Mouse (Mus musculus) thymus, postnatal 10 days (tissue): ENCODE measurements around the gene Tgfbr1.
"Not testable (repeated sequence)": the region's sequence is repeated elsewhere in the genome, so short reads cannot be mapped to it uniquely, and the experiment has no call there.

Source experiments
- DNase-seq, 2 experiments: peaks; one replicate each; pipeline ENCODE4 v3.0.0; 2021; ENCODE audit warnings: low spot score in 2 of 2

Gene Tgfbr1

DNA sequence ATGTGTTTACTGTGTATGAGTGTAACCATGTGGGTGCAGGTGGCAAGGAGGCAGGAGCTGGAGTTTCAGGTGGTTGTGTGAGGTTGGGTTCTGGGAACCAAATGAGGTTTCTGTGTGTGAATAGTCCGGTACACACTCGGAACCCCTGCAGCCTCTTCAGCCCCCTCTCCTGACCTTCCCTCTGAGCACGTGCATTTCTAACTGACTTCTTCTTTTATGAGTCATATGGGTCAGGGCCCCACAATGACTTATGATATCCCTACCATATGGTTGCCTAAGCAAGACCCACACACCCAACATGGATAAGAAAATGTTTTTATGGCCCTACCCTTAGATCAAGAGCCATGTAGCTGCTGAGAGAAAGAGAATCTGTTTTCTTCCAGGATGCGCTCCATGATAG, 6.0 kb upstream of the Tgfbr1 start:
- no peak for DNase-seq

DNA sequence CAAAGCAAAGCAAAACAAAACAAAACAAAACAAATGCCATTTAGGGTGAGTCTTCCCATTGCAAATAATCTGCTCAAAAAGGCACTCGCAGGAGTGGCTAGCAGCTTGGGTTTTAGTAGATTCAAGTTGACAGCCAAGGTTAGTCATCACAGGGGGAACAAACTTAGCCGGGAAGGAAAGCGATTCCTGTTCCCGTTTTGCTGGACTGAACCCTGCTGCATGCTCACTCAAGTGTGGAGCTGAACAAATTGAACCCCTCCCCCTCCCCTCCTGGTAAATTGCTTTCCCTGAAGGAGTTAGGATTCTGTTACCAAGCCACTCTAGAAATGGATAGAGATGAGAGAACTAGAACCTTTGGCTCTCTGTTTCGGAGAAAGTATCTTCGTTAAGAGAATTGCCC, 3.3 kb upstream of the Tgfbr1 start:
- no peak for DNase-seq

DNA sequence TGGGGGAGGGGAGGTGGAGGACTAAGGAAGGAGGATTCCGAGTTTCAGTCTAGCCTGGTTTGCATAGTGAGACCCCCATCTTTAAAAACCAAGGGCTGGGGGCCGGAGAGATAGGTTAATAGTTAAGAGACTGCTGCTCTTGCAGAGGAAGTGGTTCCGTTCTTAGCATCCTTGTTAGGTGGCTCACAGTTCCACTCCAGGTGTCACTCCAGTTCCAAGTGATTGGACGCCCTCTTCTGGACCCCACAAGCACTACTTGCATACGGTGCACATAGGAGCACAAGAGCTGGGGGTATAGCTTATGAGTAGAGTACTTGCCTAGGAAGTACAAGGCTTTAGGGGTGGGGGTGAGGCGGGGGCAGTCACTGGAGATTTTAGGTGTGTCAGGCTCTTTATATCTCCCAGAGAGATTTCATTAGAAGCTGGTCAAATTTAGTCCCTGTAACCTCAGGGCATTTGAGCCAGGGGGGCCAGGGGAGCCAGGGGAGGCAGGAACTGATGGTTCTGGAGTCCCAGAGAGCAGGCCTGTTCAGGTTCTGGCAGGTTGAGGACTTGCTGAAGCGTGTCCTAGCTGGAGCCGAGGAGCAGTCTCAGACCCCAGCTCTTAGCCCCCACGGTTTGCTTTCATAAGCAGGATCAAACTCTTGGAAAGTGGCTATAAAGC, 1.5 kb upstream of the Tgfbr1 start:
- peak; percentile 81 to 86 for DNase-seq

DNA sequence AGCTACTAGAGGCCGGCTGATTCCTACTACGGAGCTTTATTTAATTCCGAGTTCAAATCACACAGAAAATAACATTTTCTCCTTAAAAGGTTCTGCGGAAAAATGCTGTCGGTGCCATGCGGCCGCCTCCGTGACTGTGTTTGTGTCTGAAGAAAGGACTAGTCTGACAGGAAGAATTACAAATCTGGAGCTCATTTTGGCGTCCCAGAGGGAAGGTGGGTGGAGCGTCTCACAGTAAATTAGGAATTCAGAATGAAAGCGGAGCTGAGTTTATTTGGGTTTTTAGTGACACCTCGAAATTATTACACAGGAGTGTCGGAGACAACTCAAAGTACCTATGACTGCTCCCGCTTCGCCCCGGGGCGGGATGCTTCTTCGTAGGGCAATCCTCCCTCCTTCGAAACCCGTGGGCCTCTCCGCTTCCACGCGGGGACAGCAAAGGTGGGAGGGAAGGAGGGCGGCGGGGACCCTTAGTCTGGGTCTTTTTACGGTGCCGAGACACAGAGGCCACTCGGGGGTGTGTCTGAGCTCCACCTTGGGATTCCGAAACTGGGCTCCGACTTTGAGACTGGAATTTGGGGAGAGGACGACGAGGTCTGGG, 861 bp upstream of the Tgfbr1 start:
- DNase-seq, result peak; percentile 58

DNA sequence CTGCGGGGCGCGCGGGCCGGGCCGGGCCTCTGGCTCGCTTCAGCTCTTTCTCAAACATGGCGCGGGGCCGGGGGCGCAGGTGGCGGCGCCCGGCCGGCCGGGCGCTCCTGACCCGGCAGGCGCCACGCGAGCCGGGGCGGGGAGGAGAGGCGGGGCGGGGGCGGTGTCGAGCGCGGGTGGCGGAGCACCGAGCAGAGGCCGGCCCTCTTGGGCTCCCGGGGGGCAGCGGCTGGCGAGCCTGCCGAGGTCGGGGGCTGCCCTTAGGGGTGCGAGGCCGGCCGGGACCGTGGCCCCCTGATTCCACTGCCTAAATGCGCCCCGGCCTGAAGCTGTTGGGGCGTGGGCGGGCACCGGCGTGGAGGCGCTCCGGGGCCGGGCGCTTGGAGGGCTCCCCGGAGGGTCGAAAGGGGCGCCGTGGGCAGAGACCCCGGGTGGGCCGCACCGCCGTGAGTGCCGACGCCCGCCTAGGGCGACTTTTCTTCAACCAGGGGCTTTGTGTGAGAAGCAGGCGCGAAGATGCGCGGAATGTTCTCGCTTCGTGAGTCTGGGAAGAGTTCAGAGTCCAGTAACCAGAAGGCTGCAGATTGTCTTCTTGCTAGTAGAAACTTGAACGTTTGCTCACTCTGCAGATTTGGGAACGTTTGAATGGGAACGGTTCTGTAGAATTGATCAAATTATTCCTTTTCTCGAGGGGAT, 542 bp downstream of the Tgfbr1 start:
- peak; percentile 43 to 44 for DNase-seq

DNA sequence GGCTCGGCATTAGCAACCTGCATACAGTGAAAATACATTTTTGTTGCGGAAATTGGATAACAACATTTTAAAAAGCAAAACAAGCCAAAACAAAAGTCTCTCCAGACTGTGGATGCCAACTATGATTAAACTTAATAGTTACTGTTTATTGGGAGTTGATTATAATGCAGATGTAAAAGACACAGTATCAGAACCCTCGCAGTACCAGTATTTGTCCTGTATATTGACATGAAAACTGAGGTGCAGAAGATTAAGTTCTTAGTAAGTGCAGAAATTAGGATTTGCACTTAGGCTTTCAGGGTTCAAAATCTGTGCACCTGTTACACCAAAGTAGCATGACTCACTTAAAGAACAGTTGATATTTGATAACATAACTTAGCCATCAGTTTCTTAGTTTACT, 1.3 kb downstream of the Tgfbr1 start:
- DNase-seq, result no peak

DNA sequence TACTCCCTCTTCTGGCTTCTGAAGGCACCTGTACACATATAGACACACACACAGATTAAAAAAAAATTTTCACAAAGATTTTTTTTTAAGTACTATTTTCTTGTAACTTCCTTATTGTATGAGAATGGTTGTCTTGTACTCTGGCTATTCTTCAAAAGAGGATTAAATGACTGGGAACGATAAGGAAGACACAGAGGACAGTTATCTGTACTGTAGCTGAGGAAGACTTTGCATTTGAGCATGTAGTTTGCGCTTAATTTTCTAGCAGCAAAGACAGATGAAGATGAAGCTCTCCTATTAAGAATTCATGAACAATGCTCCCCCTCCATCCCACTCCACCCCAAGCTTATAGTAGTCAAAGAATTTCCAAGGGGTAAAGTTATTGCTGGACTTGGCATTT, 9.6 kb downstream of the Tgfbr1 start:
- DNase-seq, result no peak

DNA sequence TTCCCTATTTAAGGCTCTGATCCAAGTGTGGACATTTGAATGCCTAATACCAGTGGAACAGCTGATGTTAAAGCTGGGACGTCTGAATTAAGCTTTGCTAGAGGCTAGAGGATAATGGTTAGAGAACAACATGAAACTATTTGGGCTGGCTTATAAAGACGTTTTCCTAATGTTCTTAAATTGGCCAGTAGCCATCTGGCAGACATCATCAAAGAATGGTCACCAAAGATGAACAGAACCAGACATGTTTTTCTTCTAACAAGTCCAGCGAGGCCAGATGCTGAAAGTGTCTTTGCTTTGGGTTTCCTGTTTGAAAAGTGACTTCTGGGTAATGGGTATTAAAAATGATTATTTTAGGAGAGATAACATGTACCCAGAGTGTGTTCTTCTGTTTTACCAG, 10.1 kb downstream of the Tgfbr1 start:
- no peak for DNase-seq

DNA sequence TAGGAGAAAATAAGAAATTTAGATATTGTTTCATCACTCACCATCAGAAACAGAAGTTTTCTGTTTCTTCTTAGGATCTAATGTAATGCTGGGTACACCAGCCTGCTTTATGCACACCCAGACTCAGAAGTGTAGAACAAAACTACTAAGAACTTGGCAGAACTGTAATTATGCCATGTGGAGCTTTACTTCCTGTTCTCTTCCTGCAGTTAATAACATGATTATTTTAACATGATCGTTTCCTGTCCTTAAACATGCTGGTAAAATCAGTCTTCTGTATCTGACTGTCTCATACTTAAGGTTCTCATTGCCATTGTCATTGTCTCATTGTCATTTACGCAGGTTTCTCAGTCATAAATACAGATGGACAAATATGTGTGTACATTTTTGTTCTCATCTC, 15.7 kb downstream of the Tgfbr1 start:
- DNase-seq, result no peak

DNA sequence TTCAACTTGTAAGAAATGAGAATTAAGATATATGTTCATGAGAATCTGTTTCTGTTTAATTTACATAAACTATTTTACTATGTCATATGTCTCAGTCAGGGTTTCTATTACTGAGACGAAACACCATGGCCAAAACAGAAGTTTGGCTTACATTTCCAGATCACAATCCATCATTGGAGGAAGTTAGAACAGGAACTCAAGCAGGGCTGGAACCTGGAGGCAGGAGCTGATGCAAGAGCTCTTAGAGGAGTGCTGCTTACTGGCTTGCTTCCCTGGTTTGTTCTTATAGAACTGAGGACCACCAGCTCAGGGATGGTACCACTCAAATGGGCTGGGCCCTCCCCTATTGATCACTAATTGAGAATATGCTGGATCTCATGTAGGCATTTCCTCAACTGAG, 25.7 kb downstream of the Tgfbr1 start:
- no peak for DNase-seq

DNA sequence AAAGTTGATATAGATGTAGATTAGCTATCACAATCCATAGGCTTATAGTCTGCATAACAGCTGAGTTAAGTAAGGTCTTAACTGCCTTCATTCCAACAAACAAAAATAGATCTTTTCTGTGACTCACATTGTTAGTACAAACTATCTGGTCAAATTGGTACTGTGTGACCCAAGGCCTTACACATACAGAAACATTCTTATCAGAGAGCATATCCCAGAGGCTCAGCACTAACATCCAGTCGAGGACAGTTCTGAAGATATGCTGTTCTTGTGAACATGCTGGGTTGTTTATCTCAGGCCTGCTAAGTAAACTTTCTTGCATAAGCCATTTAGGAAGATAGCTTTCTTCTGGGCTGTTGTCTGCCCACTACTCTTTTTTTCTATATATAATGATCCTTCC, 29.4 kb downstream of the Tgfbr1 start:
- no peak for DNase-seq

DNA sequence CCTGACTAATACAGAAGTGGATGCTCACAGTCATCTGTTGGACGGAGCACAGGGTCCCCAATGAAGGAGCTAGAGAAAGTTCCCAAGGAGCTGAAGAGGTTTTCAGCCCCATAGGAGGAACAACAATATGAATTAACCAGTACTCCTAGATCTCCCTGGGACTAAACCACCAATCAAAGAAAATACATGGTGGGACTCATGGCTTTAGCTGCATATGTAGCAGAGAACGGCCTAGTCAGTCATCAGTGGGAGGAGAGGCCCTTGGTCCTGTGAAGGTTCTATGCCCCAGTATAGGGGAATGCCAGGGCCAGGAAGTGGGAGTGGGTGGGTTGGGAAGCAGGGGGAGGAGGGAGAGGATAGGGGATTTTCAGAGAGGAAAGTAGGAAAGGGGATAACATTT, 38.9 kb downstream of the Tgfbr1 start:
- DNase-seq, result not testable (repeated sequence)

DNA sequence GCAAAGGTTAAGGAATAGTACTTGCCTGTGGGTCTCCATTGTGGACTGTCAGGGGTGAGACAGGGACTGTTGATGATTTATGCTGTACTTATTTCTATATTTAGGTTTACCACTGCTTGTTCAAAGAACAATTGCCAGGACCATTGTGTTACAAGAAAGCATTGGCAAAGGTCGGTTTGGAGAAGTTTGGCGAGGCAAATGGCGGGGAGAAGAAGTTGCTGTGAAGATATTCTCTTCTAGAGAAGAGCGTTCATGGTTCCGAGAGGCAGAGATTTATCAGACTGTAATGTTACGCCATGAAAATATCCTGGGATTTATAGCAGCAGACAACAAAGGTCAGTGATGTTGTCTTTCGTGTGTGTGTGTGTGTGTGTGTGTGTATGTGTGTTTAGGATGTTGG, 43.2 kb downstream of the Tgfbr1 start:
- no peak for DNase-seq

DNA sequence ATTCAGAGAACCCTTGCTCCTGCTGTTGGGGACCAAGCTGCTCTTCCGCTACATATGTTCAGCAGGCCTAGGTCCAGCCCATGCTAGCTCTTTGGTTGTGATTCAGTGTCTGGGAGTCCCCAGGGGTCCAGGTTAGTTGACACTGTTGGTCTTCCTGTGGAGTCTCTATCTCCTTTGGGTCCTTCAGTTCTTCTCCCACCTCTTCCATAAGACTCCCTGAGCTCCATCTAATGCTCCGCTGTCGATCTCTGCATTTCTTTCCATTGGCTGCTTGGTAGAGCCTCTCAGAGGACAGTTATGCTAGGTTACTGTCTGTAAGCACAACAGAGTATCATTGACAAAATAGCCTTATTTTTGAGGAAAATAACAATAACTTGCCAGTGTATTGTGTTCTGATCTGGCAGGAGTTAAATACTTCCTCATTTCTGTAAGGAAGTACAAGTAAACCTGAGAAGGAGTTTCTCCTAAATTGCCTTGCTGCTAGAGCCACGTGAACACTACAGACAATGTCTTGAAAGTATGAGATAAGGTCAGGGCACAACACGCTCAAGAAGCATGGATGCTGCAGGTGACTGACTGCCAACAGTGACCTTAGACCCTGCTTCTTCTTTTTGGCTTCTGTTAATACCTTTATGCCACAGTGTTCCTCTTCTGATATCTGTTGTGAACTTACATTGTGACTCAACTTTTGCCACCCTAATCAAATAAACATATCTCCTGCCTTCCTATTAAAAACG, 45.1 kb downstream of the Tgfbr1 start:
- no peak for DNase-seq

DNA sequence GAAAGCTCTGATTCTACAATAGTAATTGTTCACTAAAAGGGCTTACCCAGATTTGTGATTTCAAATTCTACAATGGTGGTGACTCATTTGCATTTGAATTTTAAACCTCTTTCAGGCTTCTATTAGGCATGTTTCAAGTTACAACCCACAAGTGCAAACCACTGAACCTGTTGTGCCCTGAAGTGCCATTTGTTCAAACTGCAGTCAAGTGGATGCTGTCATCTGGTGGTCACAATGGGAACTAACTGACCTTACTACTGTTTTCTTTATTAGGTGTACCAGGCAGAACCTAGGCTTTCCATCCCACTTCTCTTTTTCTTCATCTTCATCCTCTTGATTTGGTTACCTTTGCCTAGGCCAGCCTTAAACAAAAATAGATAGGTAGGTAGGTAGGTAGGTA, 46.8 kb downstream of the Tgfbr1 start:
- DNase-seq, result peak in 1 of 2 experiments; percentile 18

DNA sequence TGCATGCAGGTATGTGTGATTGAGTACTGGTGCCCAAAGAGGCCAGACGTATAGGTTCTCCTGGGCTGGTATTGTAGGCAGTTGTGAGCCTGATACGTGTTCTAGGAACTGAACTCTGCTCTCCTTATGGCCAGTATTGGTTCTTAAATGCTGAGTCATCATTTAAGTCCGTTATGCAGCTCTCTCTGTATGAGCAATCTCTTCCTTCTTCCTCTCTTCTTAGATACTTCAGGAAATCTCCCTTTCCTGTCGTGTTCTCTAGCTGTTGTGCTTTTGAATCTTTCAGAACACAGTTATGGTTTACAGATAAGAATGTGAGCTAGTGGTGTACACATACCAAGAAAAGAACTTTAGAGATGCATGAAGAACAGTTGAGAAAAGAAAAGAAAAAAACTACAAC, 47.3 kb downstream of the Tgfbr1 start:
- DNase-seq, result no peak

DNA sequence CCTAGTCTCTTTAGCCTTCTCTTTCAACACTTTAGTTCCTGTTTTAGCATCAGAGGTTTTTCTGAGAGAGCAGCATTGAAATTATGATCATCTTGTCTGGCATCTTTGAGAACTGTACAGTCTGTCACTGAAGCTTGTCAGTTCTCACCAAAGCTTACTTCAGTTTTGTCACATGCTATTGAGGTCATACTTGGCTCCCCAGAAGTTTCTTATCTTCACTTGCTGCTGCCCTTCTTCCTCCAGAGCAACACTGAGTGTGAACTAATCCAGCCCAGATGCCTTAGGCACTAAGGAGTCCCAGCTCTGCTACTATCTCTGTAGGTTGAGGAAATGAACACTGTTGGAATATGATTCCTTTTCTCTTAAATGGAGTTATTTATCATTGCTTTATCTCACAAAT, 49.2 kb downstream of the Tgfbr1 start:
- DNase-seq, result no peak

DNA sequence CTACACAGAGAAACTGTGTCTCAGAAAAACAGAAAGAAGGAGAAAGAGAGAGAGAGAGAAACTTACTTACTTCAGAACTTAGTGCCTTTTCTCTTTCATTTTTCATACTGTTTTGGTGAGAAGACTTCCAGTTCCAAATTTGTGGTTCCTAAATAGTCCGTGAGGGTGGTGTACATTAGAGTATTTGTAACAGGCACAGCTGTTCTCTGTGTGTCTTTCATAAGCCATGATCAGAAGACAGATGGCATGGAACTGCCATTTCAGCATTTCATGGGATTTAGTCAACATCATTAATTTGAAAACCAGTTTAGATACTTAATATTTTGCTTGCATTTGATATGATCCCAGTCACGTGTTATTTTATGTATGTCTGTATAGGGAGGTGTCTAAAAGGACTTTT, 51.5 kb downstream of the Tgfbr1 start:
- no peak for DNase-seq

DNA sequence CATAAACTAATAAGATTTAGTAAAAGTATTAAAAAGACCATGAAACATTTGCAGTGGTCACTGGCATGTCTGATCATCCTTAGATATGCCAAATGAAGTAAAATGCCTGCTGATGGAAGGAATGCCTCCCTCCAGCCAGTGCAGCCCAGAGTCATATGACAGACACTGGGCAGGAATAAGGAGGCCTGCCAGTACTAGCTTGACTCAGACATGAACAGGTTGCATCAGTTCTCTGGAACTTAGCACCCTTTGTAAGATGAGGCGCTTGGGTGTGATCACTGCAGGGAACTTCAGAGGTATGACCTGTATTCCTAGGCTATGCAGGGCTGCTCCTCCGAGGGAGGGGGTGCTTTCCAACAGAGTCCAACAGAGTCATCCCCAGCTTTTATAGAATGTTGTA, 54.1 kb downstream of the Tgfbr1 start:
- no peak for DNase-seq

DNA sequence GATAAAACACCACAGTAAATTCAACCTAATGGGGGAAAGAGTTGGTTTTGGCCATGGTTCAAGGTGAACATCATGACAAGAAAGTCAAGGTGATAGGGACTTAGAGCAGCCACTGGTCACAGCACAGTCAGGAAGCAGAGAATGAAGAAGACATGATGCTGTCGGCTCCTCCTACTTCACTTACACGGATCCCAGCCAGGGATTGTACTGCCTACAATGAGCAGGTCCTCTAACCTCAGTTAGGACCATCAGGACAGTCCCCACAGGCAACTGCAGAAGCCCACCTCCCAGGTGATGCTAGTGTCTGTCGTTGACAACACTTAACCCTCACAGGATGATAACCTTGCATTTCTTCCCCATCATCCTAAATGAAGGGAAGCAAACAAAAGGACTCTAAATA, 64.8 kb downstream of the Tgfbr1 start:
- DNase-seq, result no peak

DNA sequence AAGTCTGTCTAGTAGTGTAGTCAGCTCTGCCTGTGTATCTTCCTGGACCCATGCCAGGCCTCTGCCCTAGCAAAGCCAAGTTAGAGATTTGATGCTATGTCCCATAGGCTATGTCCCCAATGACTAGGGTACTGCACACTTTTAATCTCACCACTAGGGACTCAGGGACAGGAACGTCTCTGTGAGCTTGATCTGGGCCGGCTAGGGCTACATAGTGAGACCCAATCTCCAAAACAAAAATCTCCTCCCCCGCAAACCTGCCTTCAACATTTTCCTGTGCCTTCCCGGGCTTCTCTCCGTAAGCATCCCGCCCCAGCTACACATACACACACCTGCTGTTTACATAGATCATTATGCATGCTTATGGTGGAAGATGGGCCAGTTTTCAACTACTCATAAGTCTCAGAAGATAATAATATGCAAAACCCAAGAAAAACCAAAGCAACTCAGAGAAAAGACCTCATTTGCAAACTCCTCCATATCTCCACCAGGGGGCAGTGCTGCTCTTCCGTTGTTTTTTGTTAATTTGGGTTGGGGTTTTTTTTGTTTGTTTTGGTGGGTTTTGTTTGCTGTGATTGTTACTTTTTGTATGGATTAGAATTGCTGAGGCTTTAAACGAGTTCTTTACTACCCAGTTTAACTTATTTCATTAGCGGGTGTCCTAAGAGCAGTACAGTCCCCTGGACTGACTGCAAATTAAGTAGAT, 66.4 kb downstream of the Tgfbr1 start:
- DNase-seq, result no peak

DNA sequence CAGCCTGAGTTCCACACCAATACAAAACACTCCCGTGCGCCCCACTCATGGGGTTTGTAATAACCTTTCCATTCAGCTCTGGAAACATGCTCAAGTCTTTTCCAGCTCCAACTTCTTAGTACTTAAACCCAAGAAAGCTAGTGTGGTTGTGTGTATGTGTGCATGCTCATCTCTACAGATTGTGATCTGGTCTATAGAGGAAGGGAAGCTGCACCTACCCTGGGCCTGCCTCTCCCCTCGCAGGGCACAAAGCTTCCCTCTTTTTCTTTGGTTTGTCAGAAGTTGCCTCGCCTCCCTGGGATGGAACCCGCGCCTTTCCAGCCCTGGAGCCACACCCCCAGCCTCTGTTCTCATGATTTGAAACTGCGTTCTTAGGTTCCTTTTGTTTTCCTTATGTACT, 67.2 kb downstream of the Tgfbr1 start:
- DNase-seq, result no peak
